Mouse (Mus musculus) Patski (cell line): ENCODE results near the gene Cchcr1. TPM values are rescaled to one million over a fixed set of nuclear protein-coding genes. Genes with fewer than 3 reads are reported as not detected.

Experiments used
- ATAC-seq: fragments of 100-300 bp; one replicate; pipeline ENCODE4 v1.8.0; 2021
- CTCF ChIA-PET: fragments of 350-600 bp; sonication (Branson Sonifier 250); formaldehyde crosslinking; loops from one replicate; lab custom pipeline; 2022; ENCODE audit warnings: inconsistent platforms; lab: Charles Lee
- POLR2A ChIA-PET: fragments of 350-600 bp; sonication (Branson Sonifier 250); formaldehyde crosslinking; loops from one replicate; lab custom pipeline; 2022; ENCODE audit warnings: antibody characterized with exemption, inconsistent platforms; lab: Charles Lee
- DNase-seq: peaks from one replicate; pipeline ENCODE4 v3.0.0-alpha.2; 2011; ENCODE audit warnings: low read depth, low spot score
- H3K27me3 ChIP-seq: fragments of 371-371 bp; one replicate; pipeline ENCODE4 v1.5.1; 2021
- CTCF ChIP-seq: fragments of 100-300 bp; IDR thresholded peaks from one replicate; pipeline ENCODE4 v1.5.1; 2021
- in situ Hi-C: fragments of 300-500 bp; cut with MboI; formaldehyde crosslinking; loops from 3 replicates; pipeline ENCODE4 v1.11.1; 2018; ENCODE audit warnings: low pct_unique_long_range_greater_than_20kb, mixed read lengths
- polyA plus RNA-seq: library from polyadenylated mRNA; unstranded; gene quantifications from one replicate; pipeline ENCODE4 v1.2.3, GENCODE M21; 2021

Cchcr1 gene
- polyA plus RNA-seq, 1 experiment from 2014 or later, result 44.8 TPM

GRCm38 (mm10) chr17:35554321-35554720 lies 37.4 kb downstream of the Cchcr1 start:
- ATAC-seq (no peak), DNase-seq (no peak)
- ChIA-PET CTCF (interaction anchor here (1.2 to 9.0 kb wide), 2 partner anchors 23 to 32 kb away, joined by 3 to 69 read pairs; no protein-coding TSS in a partner anchor), POLR2A (interaction anchor here (0.7 kb wide), 1 partner anchor 42 kb away, joined by 3 read pairs; no protein-coding TSS in a partner anchor)
- in situ Hi-C loops, result no loop called here
- H3K27me3 ChIP-seq, result no peaks in the 10 kb centered on the region
- no peak for TF ChIP-seq CTCF

GRCm38 (mm10) chr17:35554761-35555397 lies 38.0 kb downstream of the Cchcr1 start:
- ChIA-PET POLR2A (interaction anchor here (1.4 kb wide), 1 partner anchor 24 kb away, joined by 3 read pairs; no protein-coding TSS in a partner anchor), CTCF (interaction anchor here (1.0 to 9.0 kb wide), 3 partner anchors 10 to 31 kb away, joined by 3 to 69 read pairs (median 6); no protein-coding TSS in a partner anchor)
- in situ Hi-C loops, result no loop called here
- TF ChIP-seq CTCF, result no peak
- DNase-seq (no peak), ATAC-seq (no peak)
- no peaks in the 10 kb centered on the region for H3K27me3 ChIP-seq

- CTCF ChIA-PET, result interaction anchor here (1.3 to 9.0 kb wide), 5 partner anchors 10 to 21 kb away, joined by 3 to 69 read pairs (median 9); no protein-coding TSS in a partner anchor
- H3K27me3 ChIP-seq, result no peaks in the 10 kb centered on the region
- no peak for TF ChIP-seq CTCF
- POLR2A ChIA-PET, result interaction anchor here (1.4 kb wide), 1 partner anchor 23 kb away, joined by 3 read pairs; no protein-coding TSS in a partner anchor
- ATAC-seq (no peak), DNase-seq (no peak)
- in situ Hi-C loops, result no loop called here
Observed at GRCm38 (mm10) chr17:35556186-35556765, 39.4 kb downstream of the Cchcr1 start.

- ChIA-PET CTCF (interaction anchor here (0.9 to 9.0 kb wide), 9 partner anchors 8 to 24 kb away, joined by 3 to 69 read pairs (median 4); partner anchors contain the start of gene 2300002M23Rik), POLR2A (interaction anchor here (1.4 kb wide), 1 partner anchor 22 kb away, joined by 3 read pairs; no protein-coding TSS in a partner anchor)
- DNase-seq (no peak), ATAC-seq (peak; percentile 55)
- in situ Hi-C loops, result no loop called here
- no peaks in the 10 kb centered on the region for H3K27me3 ChIP-seq
- no peak for TF ChIP-seq CTCF
Observed at GRCm38 (mm10) chr17:35556812-35557211, 39.9 kb downstream of the Cchcr1 start.

- no peak for DNase-seq
- POLR2A ChIA-PET, result no interaction called here
Observed at GRCm38 (mm10) chr17:35557351-35557750, 40.5 kb downstream of the Cchcr1 start.

GRCm38 (mm10) chr17:35558216-35558615 lies 41.3 kb downstream of the Cchcr1 start:
- DNase-seq (no peak), ATAC-seq (no peak)
- ChIA-PET POLR2A (interaction anchor here (1.1 kb wide), 1 partner anchor 9 kb away, joined by 3 read pairs; no protein-coding TSS in a partner anchor), CTCF (interaction anchor here (0.7 to 9.0 kb wide), 8 partner anchors 8 to 168 kb away, joined by 3 to 69 read pairs (median 6); no protein-coding TSS in a partner anchor)
- TF ChIP-seq CTCF, result no peak
- in situ Hi-C loops, result no loop called here
- no peaks in the 10 kb centered on the region for H3K27me3 ChIP-seq

More at GRCm38 (mm10) chr17:35557351-35557750, 40.5 kb downstream of the Cchcr1 start:
- no peaks in the 10 kb centered on the region for H3K27me3 ChIP-seq
- TF ChIP-seq CTCF, result no peak
- CTCF ChIA-PET, result interaction anchor here (0.7 to 9.0 kb wide), 10 partner anchors 8 to 23 kb away, joined by 3 to 69 read pairs (median 4); partner anchors contain the start of gene 2300002M23Rik
- in situ Hi-C loops, result no loop called here
- peak; percentile 60 for ATAC-seq

- in situ Hi-C loops, result no loop called here
Observed at GRCm38 (mm10) chr17:35567150-35567549, 50.2 kb downstream of the Cchcr1 start, which contains the start of gene 2300002M23Rik. Gene 2300002M23Rik, plus strand, starts transcription at chr17:35567450.

GRCm38 (mm10) chr17:35567767-35568166 lies 50.9 kb downstream of the Cchcr1 start:
- no peak for TF ChIP-seq CTCF
- ATAC-seq, result no peak

More at GRCm38 (mm10) chr17:35567150-35567549, 50.2 kb downstream of the Cchcr1 start, which contains the start of gene 2300002M23Rik:
- H3K27me3 ChIP-seq, result no peaks in the 10 kb centered on the region
- ATAC-seq, result no peak
- TF ChIP-seq CTCF, result no peak
- no peak for DNase-seq
- ChIA-PET POLR2A (interaction anchor here (1.1 kb wide), 1 partner anchor 10 kb away, joined by 4 read pairs; no protein-coding TSS in a partner anchor), CTCF (interaction anchor here (1.2 kb wide), 2 partner anchors 10 to 12 kb away, joined by 3 to 4 read pairs; no protein-coding TSS in a partner anchor)

GRCm38 (mm10) chr17:35569091-35569944 lies 52.4 kb downstream of the Cchcr1 start:
- DNase-seq (no peak), ATAC-seq (no peak)
- CTCF ChIA-PET, result interaction anchor here (1.2 to 2.8 kb wide), 4 partner anchors 9 to 12 kb away, joined by 3 to 14 read pairs (median 6); no protein-coding TSS in a partner anchor
- in situ Hi-C loops, result no loop called here
- no peaks in the 10 kb centered on the region for H3K27me3 ChIP-seq
- no peak for TF ChIP-seq CTCF
- POLR2A ChIA-PET, result interaction anchor here (0.6 to 1.2 kb wide), 2 partner anchors 8 to 960 kb away, joined by 3 to 5 read pairs; no protein-coding TSS in a partner anchor

More at GRCm38 (mm10) chr17:35567767-35568166, 50.9 kb downstream of the Cchcr1 start:
- ChIA-PET POLR2A (interaction anchor here (1.1 kb wide), 1 partner anchor 9 kb away, joined by 4 read pairs; no protein-coding TSS in a partner anchor), CTCF (interaction anchor here (1.2 kb wide), 1 partner anchor 10 kb away, joined by 4 read pairs; no protein-coding TSS in a partner anchor)
- H3K27me3 ChIP-seq, result no peaks in the 10 kb centered on the region
- no peak for DNase-seq
- in situ Hi-C loops, result no loop called here
